Mouse (Mus musculus) stomach, postnatal 0 days (tissue): Measurements from ENCODE around the gene Zfp646. TPM values are rescaled to one million over a fixed set of nuclear protein-coding genes. Genes with fewer than 3 reads are reported as not detected.

ENCODE experiments used
- ATAC-seq: fragments of 200-750 bp; cut with Nextera tagmentation; 2 replicates; pipeline ENCODE4 v1.8.0; 2017; ENCODE audit not compliant: low FRiP score, low TSS enrichment
- DNase-seq: peaks from one replicate; pipeline ENCODE4 v3.0.0-alpha.2; 2016; ENCODE audit warnings: low spot score
- H3K27ac ChIP-seq: fragments of 300-500 bp; sonication (generic); replicated peaks from 2 replicates; pipeline ENCODE4 v1.5.1; 2014; ENCODE audit warnings: mild to moderate bottlenecking, control low read depth
- H3K27me3 ChIP-seq: fragments of 300-500 bp; sonication (generic); 2 replicates; pipeline ENCODE4 v1.6.1; 2014; ENCODE audit warnings: low read length; ENCODE audit not compliant: control insufficient read depth, insufficient read depth
- H3K36me3 ChIP-seq: fragments of 300-500 bp; sonication (generic); 2 replicates; pipeline ENCODE4 v1.6.1; 2014; ENCODE audit warnings: low read length, mixed read lengths; ENCODE audit not compliant: control insufficient read depth, insufficient read depth
- H3K4me1 ChIP-seq: fragments of 300-500 bp; sonication (generic); replicated peaks from 2 replicates; pipeline ENCODE4 v1.6.1; 2014; ENCODE audit warnings: antibody characterized with exemption; ENCODE audit not compliant: control insufficient read depth, insufficient read depth
- H3K4me2 ChIP-seq: fragments of 300-500 bp; sonication (generic); replicated peaks from 2 replicates; pipeline ENCODE4 v1.6.1; 2014; ENCODE audit warnings: low read depth, mild to moderate bottlenecking, control low read depth, moderate library complexity
- H3K4me3 ChIP-seq: fragments of 300-500 bp; sonication (generic); 2 replicates; pipeline ENCODE4 v1.5.1; 2014; ENCODE audit warnings: low read depth, low read length, control low read depth
- H3K9ac ChIP-seq: fragments of 300-500 bp; sonication (generic); 2 replicates; pipeline ENCODE4 v1.6.1; 2014; ENCODE audit warnings: mild to moderate bottlenecking, low read length, control low read depth, mixed read lengths
- H3K9me3 ChIP-seq: fragments of 300-500 bp; sonication (generic); 2 replicates; pipeline ENCODE4 v1.6.1; 2016; ENCODE audit warnings: low read length; ENCODE audit not compliant: control insufficient read depth
- CTCF ChIP-seq: IDR thresholded peaks from 2 replicates; pipeline ENCODE4 v1.5.1; 2016; ENCODE audit warnings: antibody characterized with exemption, low read depth, mild to moderate bottlenecking, moderate library complexity
- EP300 ChIP-seq: optimal IDR thresholded peaks from 2 replicates; pipeline ENCODE3; 2016; ENCODE audit warnings: antibody characterized with exemption
- WGBS: fragments of 180-500 bp; shearing (Covaris S2); extraction: QIAGEN DNeasy Blood & Tissue Kit; methylation state at CpG from one replicate; pipeline ENCODE4 v1.1.7; 2014; 5-methylcytosine and 5-hydroxymethylcytosine counted together
- polyA plus RNA-seq: library from polyadenylated mRNA; unstranded; fragments of >200 nt; fragmentation: Nextera tagmentation; extraction: Ambion mirVana; gene quantifications from 2 replicates; pipeline ENCODE4 v1.2.1, GENCODE M21; 2015

Gene Zfp646
- polyA plus RNA-seq, 1 experiment from 2014 or later, result 3.8 TPM

GRCm38 (mm10) chr7:127926846-127927245 lies 50.8 kb downstream of the Zfp646 start:
- DNase-seq (no peak), ATAC-seq (no peak)
- no peaks in the 10 kb centered on the region for H3K27me3 ChIP-seq
- no peak overlapping the region; the same call in 1 of the 2 replicates for H3K4me2 ChIP-seq
- 0 out of 2 replicates have a peak overlapping the region, but pooled peaks have one; percentile 1 for H3K9ac ChIP-seq
- H3K4me3 ChIP-seq, result no peak overlapping the region
- no peak for TF ChIP-seq CTCF
- no peak for TF ChIP-seq EP300
- peaks cover 2% of the 10 kb centered on the region; the same call in 1 of the 2 replicates for H3K4me1 ChIP-seq
- peak overlapping the region; percentile 95 for H3K27ac ChIP-seq
- peaks cover 3% of the 10 kb centered on the region; the same call in 1 of the 2 replicates for H3K36me3 ChIP-seq
- 69% methylated on average over 9 of the region's 11 CpGs for WGBS
- no peaks in the 10 kb centered on the region for H3K9me3 ChIP-seq

- H3K27ac ChIP-seq, result peak overlapping the region; percentile 95
- H3K4me1 ChIP-seq, result peaks cover 2% of the 10 kb centered on the region; the same call in 1 of the 2 replicates
- TF ChIP-seq EP300 (no peak), CTCF (no peak)
- DNase-seq, result no peak
- H3K9ac ChIP-seq, result peak overlapping the region; percentile 81
- ATAC-seq, result no peak
- no peaks in the 10 kb centered on the region for H3K9me3 ChIP-seq
- no peaks in the 10 kb centered on the region for H3K27me3 ChIP-seq
- H3K4me2 ChIP-seq, result peak overlapping the region; percentile 49
- WGBS, result 65% methylated on average over 11 of the region's 11 CpGs
- H3K36me3 ChIP-seq, result peaks cover 3% of the 10 kb centered on the region; the same call in 1 of the 2 replicates
- H3K4me3 ChIP-seq, result peak overlapping the region; percentile 49
Observed at GRCm38 (mm10) chr7:127927726-127928125, 51.7 kb downstream of the Zfp646 start.

- Histone ChIP-seq H3K9ac (peak overlapping the region; percentile 81), H3K9me3 (no peaks in the 10 kb centered on the region), H3K27me3 (no peaks in the 10 kb centered on the region), H3K4me1 (peaks cover 2% of the 10 kb centered on the region; the same call in 1 of the 2 replicates), H3K4me2 (peak overlapping the region; percentile 49), H3K36me3 (peaks cover 3% of the 10 kb centered on the region; the same call in 1 of the 2 replicates), H3K4me3 (peak overlapping the region; percentile 49), H3K27ac (peak overlapping the region; percentile 95)
- 38% methylated on average over 5 of the region's 5 CpGs for WGBS
- DNase-seq (peak; percentile 74), ATAC-seq (peak; percentile 43)
- TF ChIP-seq EP300, result no peak
- TF ChIP-seq CTCF, result peak; percentile 41
Observed at GRCm38 (mm10) chr7:127928596-127928995, 52.6 kb downstream of the Zfp646 start.

- WGBS, result 19% methylated on average over 6 of the region's 6 CpGs
- peak; percentile 91 for DNase-seq
- Histone ChIP-seq H3K9ac (peak within 1 kb of the TSS; percentile 81), H3K27me3 (no peaks in the 10 kb centered on the region), H3K4me1 (peaks cover 3% of the 10 kb centered on the region), H3K4me3 (peak within 1 kb of the TSS; percentile 49), H3K36me3 (0 out of 2 replicates have a peak, but pooled peaks cover 3% of the 10 kb centered on the region), H3K27ac (peak within 1 kb of the TSS; percentile 95), H3K9me3 (no peaks in the 10 kb centered on the region), H3K4me2 (peak within 1 kb of the TSS; percentile 49)
- no peak for TF ChIP-seq EP300
- TF ChIP-seq CTCF, result no peak
- ATAC-seq, result peak; percentile 53
Observed at GRCm38 (mm10) chr7:127929923-127930322, 53.9 kb downstream of the Zfp646 start, which contains the start of gene Prss8. Gene Prss8, minus strand, starts transcription at chr7:127930104.

GRCm38 (mm10) chr7:127930636-127931035 lies 54.6 kb downstream of the Zfp646 start:
- ATAC-seq (no peak), DNase-seq (no peak)
- Histone ChIP-seq H3K36me3 (no peaks in the 10 kb centered on the region), H3K4me2 (no peak overlapping the region), H3K27ac (peak overlapping the region; percentile 95), H3K4me1 (peaks cover 5% of the 10 kb centered on the region), H3K4me3 (no peak overlapping the region), H3K9me3 (no peaks in the 10 kb centered on the region), H3K9ac (no peak overlapping the region), H3K27me3 (no peaks in the 10 kb centered on the region)
- 61% methylated on average over 5 of the region's 5 CpGs for WGBS
- TF ChIP-seq CTCF, result no peak
- no peak for TF ChIP-seq EP300

GRCm38 (mm10) chr7:127931351-127932135 lies 55.5 kb downstream of the Zfp646 start:
- Histone ChIP-seq H3K4me3 (no peak overlapping the region), H3K36me3 (no peaks in the 10 kb centered on the region), H3K4me2 (peak overlapping the region; percentile 8), H3K27ac (peak overlapping the region; percentile 95), H3K9ac (peak overlapping the region; percentile 23), H3K9me3 (no peaks in the 10 kb centered on the region), H3K27me3 (no peaks in the 10 kb centered on the region), H3K4me1 (peaks cover 5% of the 10 kb centered on the region)
- DNase-seq (peak; percentile 87), ATAC-seq (peak; percentile 50)
- TF ChIP-seq EP300 (no peak), CTCF (no peak)
- 22% methylated on average over 13 of the region's 13 CpGs for WGBS
